Mouse (Mus musculus): ENCODE measurements around the gene Fbxw4. TPM values are rescaled to one million over a fixed set of nuclear protein-coding genes. Genes with fewer than 3 reads are reported as not detected.

Fbxw4 gene
- polyA plus RNA-seq, 1 experiment: not detected

GRCm38 (mm10) chr19:45646866-45647265, 13.2 kb downstream of the Fbxw4 start:
- peaks cover 2% of the 10 kb centered on the region; the same call in 1 of the 2 replicates for H3K4me1 ChIP-seq (ENCODE audit: control insufficient read depth, insufficient read depth, low read length)
- no peak overlapping the region for H3K27ac ChIP-seq (ENCODE audit: insufficient read depth, low read depth, low read length)
- TF ChIP-seq CTCF (IDR thresholded peaks at IDR 0.05; ENCODE audit: insufficient read depth, low read depth, low read length) (no peak), POLR2A (IDR thresholded peaks at IDR 0.05; ENCODE audit: insufficient read depth, low read depth, low read length) (no peak)
- 41% methylated on average over 4 of the region's 4 CpGs for WGBS
- no peak overlapping the region for H3K4me3 ChIP-seq (ENCODE audit: insufficient read depth, low read depth, low read length)

GRCm38 (mm10) chr19:45640691-45641090, 19.4 kb downstream of the Fbxw4 start:
- Histone ChIP-seq H3K4me3 (ENCODE audit: insufficient read depth, low read depth, low read length) (no peak overlapping the region), H3K27ac (ENCODE audit: insufficient read depth, low read depth, low read length) (no peak overlapping the region), H3K4me1 (ENCODE audit: control insufficient read depth, insufficient read depth, low read length) (no peaks in the 10 kb centered on the region)
- TF ChIP-seq CTCF (IDR thresholded peaks at IDR 0.05; ENCODE audit: insufficient read depth, low read depth, low read length) (no peak), POLR2A (IDR thresholded peaks at IDR 0.05; ENCODE audit: insufficient read depth, low read depth, low read length) (no peak)
- WGBS: 87% methylated on average over 7 of the region's 7 CpGs

- Histone ChIP-seq H3K27ac (ENCODE audit: insufficient read depth, low read depth, low read length) (no peak overlapping the region), H3K4me1 (ENCODE audit: control insufficient read depth, insufficient read depth, low read length) (no peaks in the 10 kb centered on the region), H3K4me3 (ENCODE audit: insufficient read depth, low read depth, low read length) (no peak overlapping the region)
- TF ChIP-seq POLR2A (IDR thresholded peaks at IDR 0.05; ENCODE audit: insufficient read depth, low read depth, low read length) (no peak), CTCF (IDR thresholded peaks at IDR 0.05; ENCODE audit: insufficient read depth, low read depth, low read length) (no peak)
- WGBS: 89% methylated on average over 5 of the region's 5 CpGs
These were observed 24.2 kb downstream of the Fbxw4 start for GRCm38 (mm10) chr19:45635960-45636359.

- Histone ChIP-seq H3K27ac (ENCODE audit: insufficient read depth, low read depth, low read length) (no peak overlapping the region), H3K4me3 (ENCODE audit: insufficient read depth, low read depth, low read length) (no peak overlapping the region), H3K4me1 (ENCODE audit: control insufficient read depth, insufficient read depth, low read length) (no peaks in the 10 kb centered on the region)
- 74% methylated on average over 3 of the region's 3 CpGs for WGBS
- no peak for TF ChIP-seq POLR2A (IDR thresholded peaks at IDR 0.05; ENCODE audit: insufficient read depth, low read depth, low read length)
- TF ChIP-seq CTCF (IDR thresholded peaks at IDR 0.05; ENCODE audit: insufficient read depth, low read depth, low read length): no peak
These were observed 28.5 kb downstream of the Fbxw4 start for GRCm38 (mm10) chr19:45631584-45631983.

GRCm38 (mm10) chr19:45630953-45631352, 29.2 kb downstream of the Fbxw4 start:
- TF ChIP-seq CTCF (IDR thresholded peaks at IDR 0.05; ENCODE audit: insufficient read depth, low read depth, low read length) (no peak), POLR2A (IDR thresholded peaks at IDR 0.05; ENCODE audit: insufficient read depth, low read depth, low read length) (no peak)
- Histone ChIP-seq H3K4me1 (ENCODE audit: control insufficient read depth, insufficient read depth, low read length) (no peaks in the 10 kb centered on the region), H3K27ac (ENCODE audit: insufficient read depth, low read depth, low read length) (no peak overlapping the region), H3K4me3 (ENCODE audit: insufficient read depth, low read depth, low read length) (no peak overlapping the region; the same call in 1 of the 2 replicates)
- WGBS: 71% methylated on average over 5 of the region's 5 CpGs

GRCm38 (mm10) chr19:45629219-45629618, 30.9 kb downstream of the Fbxw4 start:
- no peak overlapping the region for H3K4me3 ChIP-seq (ENCODE audit: insufficient read depth, low read depth, low read length)
- TF ChIP-seq CTCF (IDR thresholded peaks at IDR 0.05; ENCODE audit: insufficient read depth, low read depth, low read length): no peak
- no peak for TF ChIP-seq POLR2A (IDR thresholded peaks at IDR 0.05; ENCODE audit: insufficient read depth, low read depth, low read length)
- WGBS: 95% methylated on average over 3 of the region's 3 CpGs
- no peak overlapping the region for H3K27ac ChIP-seq (ENCODE audit: insufficient read depth, low read depth, low read length)
- H3K4me1 ChIP-seq (ENCODE audit: control insufficient read depth, insufficient read depth, low read length): no peaks in the 10 kb centered on the region

- Histone ChIP-seq H3K27ac (ENCODE audit: insufficient read depth, low read depth, low read length) (no peak overlapping the region), H3K4me1 (ENCODE audit: control insufficient read depth, insufficient read depth, low read length) (no peaks in the 10 kb centered on the region), H3K4me3 (ENCODE audit: insufficient read depth, low read depth, low read length) (no peak overlapping the region)
- WGBS: 63% methylated on average over 6 of the region's 6 CpGs
- no peak for TF ChIP-seq POLR2A (IDR thresholded peaks at IDR 0.05; ENCODE audit: insufficient read depth, low read depth, low read length)
- no peak for TF ChIP-seq CTCF (IDR thresholded peaks at IDR 0.05; ENCODE audit: insufficient read depth, low read depth, low read length)
These were observed 31.5 kb downstream of the Fbxw4 start for GRCm38 (mm10) chr19:45628649-45629048.

- WGBS: 76% methylated on average over 3 of the region's 3 CpGs
- peaks cover 4% of the 10 kb centered on the region; the same call in 1 of the 2 replicates for H3K4me1 ChIP-seq (ENCODE audit: control insufficient read depth, insufficient read depth, low read length)
- H3K27ac ChIP-seq (ENCODE audit: insufficient read depth, low read depth, low read length): no peak overlapping the region
- no peak for TF ChIP-seq POLR2A (IDR thresholded peaks at IDR 0.05; ENCODE audit: insufficient read depth, low read depth, low read length)
- no peak overlapping the region for H3K4me3 ChIP-seq (ENCODE audit: insufficient read depth, low read depth, low read length)
These were observed 33.1 kb downstream of the Fbxw4 start for GRCm38 (mm10) chr19:45627036-45627435.

- no peak overlapping the region for H3K27ac ChIP-seq (ENCODE audit: insufficient read depth, low read depth, low read length)
- TF ChIP-seq CTCF (IDR thresholded peaks at IDR 0.05; ENCODE audit: insufficient read depth, low read depth, low read length): no peak
- TF ChIP-seq POLR2A (IDR thresholded peaks at IDR 0.05; ENCODE audit: insufficient read depth, low read depth, low read length): no peak
- H3K4me3 ChIP-seq (ENCODE audit: insufficient read depth, low read depth, low read length): no peak overlapping the region
- 86% methylated on average over 4 of the region's 4 CpGs for WGBS
- H3K4me1 ChIP-seq (ENCODE audit: control insufficient read depth, insufficient read depth, low read length): peaks cover 6% of the 10 kb centered on the region; the same call in 1 of the 2 replicates
These were observed 36.4 kb downstream of the Fbxw4 start for GRCm38 (mm10) chr19:45623710-45624109.

- 68% methylated on average over 5 of the region's 5 CpGs for WGBS
- no peak overlapping the region for H3K4me3 ChIP-seq (ENCODE audit: insufficient read depth, low read depth, low read length)
These were observed 38.0 kb downstream of the Fbxw4 start for GRCm38 (mm10) chr19:45622144-45622543.

More at GRCm38 (mm10) chr19:45622144-45622543, 38.0 kb downstream of the Fbxw4 start:
- TF ChIP-seq CTCF (IDR thresholded peaks at IDR 0.05; ENCODE audit: insufficient read depth, low read depth, low read length): no peak
- TF ChIP-seq POLR2A (IDR thresholded peaks at IDR 0.05; ENCODE audit: insufficient read depth, low read depth, low read length): no peak
- Histone ChIP-seq H3K27ac (ENCODE audit: insufficient read depth, low read depth, low read length) (no peak overlapping the region), H3K4me1 (ENCODE audit: control insufficient read depth, insufficient read depth, low read length) (peaks cover 12% of the 10 kb centered on the region)
